Mouse (Mus musculus) forebrain, embryonic 11.5 days (tissue): ENCODE results near the gene Xpo5. TPM values are rescaled to one million over a fixed set of nuclear protein-coding genes. Genes with fewer than 3 reads are reported as not detected.

ENCODE experiments used
- ATAC-seq: fragments of 200-750 bp; cut with Nextera tagmentation; replicated peaks from 2 replicates; pipeline ENCODE4 v1.8.0; 2017; ENCODE audit warnings: moderate TSS enrichment; ENCODE audit not compliant: low FRiP score
- DNase-seq: peaks from one replicate; pipeline ENCODE4 v3.0.0-alpha.2; 2017; ENCODE audit warnings: low spot score
- H3K27ac ChIP-seq: fragments of 300-500 bp; sonication (generic); 2 replicates; pipeline ENCODE4 v1.5.1; 2014; ENCODE audit warnings: low read depth, low read length
- H3K27me3 ChIP-seq: fragments of 300-500 bp; sonication (generic); 2 replicates; pipeline ENCODE4 v1.6.1; 2014; ENCODE audit warnings: mild to moderate bottlenecking, low read length, mixed read lengths; ENCODE audit not compliant: control insufficient read depth, insufficient read depth
- H3K36me3 ChIP-seq: fragments of 300-500 bp; sonication (generic); 2 replicates; pipeline ENCODE4 v1.6.1; 2014; ENCODE audit warnings: mild to moderate bottlenecking, low read length, moderate library complexity, mixed read lengths; ENCODE audit not compliant: control insufficient read depth, insufficient read depth
- H3K4me1 ChIP-seq: fragments of 300-500 bp; sonication (generic); replicated peaks from 2 replicates; pipeline ENCODE4 v1.6.1; 2014; ENCODE audit warnings: low read length, mixed read lengths; ENCODE audit not compliant: control insufficient read depth, insufficient read depth
- H3K4me2 ChIP-seq: fragments of 300-500 bp; sonication (generic); 2 replicates; pipeline ENCODE4 v1.6.1; 2014; ENCODE audit warnings: low read depth, mild to moderate bottlenecking, low read length, moderate library complexity, mixed read lengths; ENCODE audit not compliant: severe bottlenecking
- H3K4me3 ChIP-seq: fragments of 300-500 bp; sonication (generic); 2 replicates; pipeline ENCODE4 v1.5.1; 2014; ENCODE audit warnings: low read depth, low read length
- H3K9ac ChIP-seq: fragments of 300-500 bp; sonication (generic); 2 replicates; pipeline ENCODE4 v1.6.1; 2014; ENCODE audit warnings: low read length
- H3K9me3 ChIP-seq: fragments of 300-500 bp; sonication (generic); 2 replicates; pipeline ENCODE4 v1.6.1; 2016; ENCODE audit warnings: low read length, mixed read lengths; ENCODE audit not compliant: control insufficient read depth
- WGBS: fragments of 180-500 bp; shearing (Covaris S2); extraction: QIAGEN DNeasy Blood & Tissue Kit; methylation state at CpG from one replicate; pipeline ENCODE4 v1.1.7; 2014; 5-methylcytosine and 5-hydroxymethylcytosine counted together
- polyA plus RNA-seq: library from polyadenylated mRNA; unstranded; fragments of >200 nt; fragmentation: Nextera tagmentation; extraction: Ambion mirVana; gene quantifications from 2 replicates; pipeline ENCODE4 v1.2.1, GENCODE M21; 2014

Gene Xpo5
- polyA plus RNA-seq, 1 experiment from 2014 or later: 76.7 TPM

DNA sequence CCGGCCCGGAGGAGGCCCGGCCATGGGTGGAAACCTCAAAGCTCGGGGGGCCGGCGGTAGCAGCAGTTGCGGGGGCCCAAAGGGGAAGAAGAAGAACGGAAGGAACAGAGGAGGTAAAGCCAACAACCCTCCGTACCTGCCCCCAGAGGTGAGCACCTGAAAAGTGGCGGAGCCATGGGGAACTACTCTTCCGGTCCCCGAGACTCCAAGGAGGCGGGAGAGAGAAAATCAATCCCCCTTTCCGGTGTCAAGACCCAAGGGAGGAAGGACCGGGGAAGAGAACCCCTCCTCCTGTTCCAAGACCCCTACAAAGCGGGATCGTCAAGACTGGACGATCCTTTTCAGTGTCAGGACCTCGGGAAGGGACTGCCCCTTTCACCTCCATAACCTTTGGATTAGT, 41.4 kb upstream of the Xpo5 start:
- H3K4me2 ChIP-seq: peak overlapping the region; percentile 49
- H3K27me3 ChIP-seq: no peaks in the 10 kb centered on the region
- no peaks in the 10 kb centered on the region for H3K4me1 ChIP-seq
- H3K4me3 ChIP-seq: peak overlapping the region; percentile 54
- H3K9me3 ChIP-seq: no peaks in the 10 kb centered on the region
- no peaks in the 10 kb centered on the region; the same call in 1 of the 2 replicates for H3K36me3 ChIP-seq
- no peak overlapping the region for H3K27ac ChIP-seq
- ATAC-seq (peak; percentile 37; the same call in 1 of the 2 replicates), DNase-seq (no peak)
- under 1% methylated on average over 19 of the region's 19 CpGs for WGBS
- H3K9ac ChIP-seq: peak overlapping the region; percentile 69

- peak overlapping the region; percentile 49 for H3K4me2 ChIP-seq
- no peaks in the 10 kb centered on the region; the same call in 1 of the 2 replicates for H3K36me3 ChIP-seq
- H3K4me1 ChIP-seq: no peaks in the 10 kb centered on the region
- H3K9me3 ChIP-seq: no peaks in the 10 kb centered on the region
- H3K4me3 ChIP-seq: peak overlapping the region; percentile 54
- 50% methylated on average over 9 of the region's 9 CpGs for WGBS
- no peaks in the 10 kb centered on the region for H3K27me3 ChIP-seq
- no peak for DNase-seq
- H3K27ac ChIP-seq: no peak overlapping the region
- no peak for ATAC-seq
- peak overlapping the region; percentile 69 for H3K9ac ChIP-seq
These were observed 40.9 kb upstream of the Xpo5 start for GRCm38 (mm10) chr17:46161710-46162109.

GRCm38 (mm10) chr17:46162551-46162950, 40.0 kb upstream of the Xpo5 start:
- Histone ChIP-seq H3K27ac (no peak overlapping the region), H3K36me3 (no peaks in the 10 kb centered on the region; the same call in 1 of the 2 replicates), H3K9me3 (no peaks in the 10 kb centered on the region), H3K27me3 (no peaks in the 10 kb centered on the region), H3K4me3 (no peak overlapping the region), H3K4me1 (no peaks in the 10 kb centered on the region), H3K4me2 (no peak overlapping the region), H3K9ac (no peak overlapping the region)
- 96% methylated on average over 7 of the region's 7 CpGs for WGBS
- DNase-seq (no peak), ATAC-seq (no peak)

- 86% methylated on average over 9 of the region's 9 CpGs for WGBS
- Histone ChIP-seq H3K36me3 (no peaks in the 10 kb centered on the region; the same call in 1 of the 2 replicates), H3K4me1 (no peaks in the 10 kb centered on the region), H3K9me3 (no peaks in the 10 kb centered on the region), H3K4me3 (no peak overlapping the region), H3K27me3 (no peaks in the 10 kb centered on the region), H3K27ac (no peak overlapping the region), H3K4me2 (no peak overlapping the region), H3K9ac (no peak overlapping the region)
- no peak for ATAC-seq
- DNase-seq: no peak
These were observed 39.6 kb upstream of the Xpo5 start for GRCm38 (mm10) chr17:46162951-46163421.

- Histone ChIP-seq H3K4me1 (no peaks in the 10 kb centered on the region), H3K27ac (no peak overlapping the region), H3K4me3 (no peak overlapping the region), H3K4me2 (no peak overlapping the region), H3K36me3 (peaks cover 5% of the 10 kb centered on the region; the same call in 1 of the 2 replicates), H3K9ac (no peak overlapping the region), H3K27me3 (no peaks in the 10 kb centered on the region), H3K9me3 (no peaks in the 10 kb centered on the region)
- ATAC-seq (no peak), DNase-seq (no peak)
- 97% methylated on average over 8 of the region's 8 CpGs for WGBS
These were observed 38.3 kb upstream of the Xpo5 start for GRCm38 (mm10) chr17:46164301-46164700.

DNA sequence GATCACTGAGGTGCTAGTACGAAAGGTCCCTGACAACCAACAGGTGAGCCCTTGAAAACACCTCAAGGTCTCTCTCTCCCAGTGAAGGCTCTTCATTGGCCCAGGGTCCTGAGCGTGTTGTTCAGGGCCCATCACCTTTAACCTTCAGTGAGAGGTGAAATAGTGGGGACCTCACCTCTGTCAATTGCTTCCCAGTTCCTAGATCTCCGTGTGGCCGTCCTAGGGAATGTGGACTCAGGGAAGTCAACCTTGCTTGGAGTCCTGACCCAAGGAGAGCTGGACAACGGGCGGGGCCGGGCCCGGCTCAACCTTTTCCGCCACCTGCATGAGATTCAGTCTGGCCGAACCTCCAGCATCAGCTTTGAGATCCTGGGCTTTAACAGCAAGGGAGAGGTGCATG, 37.8 kb upstream of the Xpo5 start:
- no peak for ATAC-seq
- Histone ChIP-seq H3K27me3 (no peaks in the 10 kb centered on the region), H3K4me1 (no peaks in the 10 kb centered on the region), H3K27ac (no peak overlapping the region), H3K9ac (no peak overlapping the region), H3K36me3 (peaks cover 5% of the 10 kb centered on the region; the same call in 1 of the 2 replicates), H3K4me2 (no peak overlapping the region), H3K4me3 (no peak overlapping the region), H3K9me3 (no peaks in the 10 kb centered on the region)
- 96% methylated on average over 10 of the region's 10 CpGs for WGBS
- no peak for DNase-seq

DNA sequence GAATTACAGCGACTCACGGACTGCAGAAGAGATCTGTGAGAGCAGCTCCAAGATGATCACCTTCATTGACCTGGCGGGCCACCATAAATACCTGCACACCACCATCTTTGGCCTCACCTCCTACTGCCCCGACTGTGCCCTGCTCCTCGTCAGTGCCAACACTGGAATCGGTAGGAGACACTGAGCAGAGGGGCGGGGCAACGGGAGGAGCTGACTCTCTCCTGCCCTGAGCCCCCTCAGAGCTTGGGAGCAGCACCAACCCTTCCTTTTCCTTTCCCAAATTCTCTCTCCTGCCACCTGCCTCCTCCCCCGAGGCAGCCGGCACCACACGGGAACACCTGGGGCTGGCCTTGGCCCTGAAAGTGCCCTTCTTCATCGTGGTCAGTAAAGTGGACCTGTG, 37.1 kb upstream of the Xpo5 start:
- ATAC-seq: no peak
- Histone ChIP-seq H3K9ac (no peak overlapping the region), H3K9me3 (no peaks in the 10 kb centered on the region), H3K4me2 (no peak overlapping the region), H3K27me3 (no peaks in the 10 kb centered on the region), H3K4me3 (no peak overlapping the region), H3K27ac (no peak overlapping the region), H3K4me1 (no peaks in the 10 kb centered on the region), H3K36me3 (peaks cover 7% of the 10 kb centered on the region; the same call in 1 of the 2 replicates)
- WGBS: 85% methylated on average over 12 of the region's 12 CpGs
- DNase-seq: no peak

GRCm38 (mm10) chr17:46166270-46166669, 36.3 kb upstream of the Xpo5 start:
- no peak for DNase-seq
- Histone ChIP-seq H3K27ac (no peak overlapping the region), H3K9me3 (no peaks in the 10 kb centered on the region), H3K9ac (no peak overlapping the region), H3K4me3 (no peak overlapping the region), H3K36me3 (peaks cover 7% of the 10 kb centered on the region; the same call in 1 of the 2 replicates), H3K4me1 (no peaks in the 10 kb centered on the region), H3K4me2 (no peak overlapping the region), H3K27me3 (no peaks in the 10 kb centered on the region)
- ATAC-seq: no peak
- 88% methylated on average over 5 of the region's 5 CpGs for WGBS

DNA sequence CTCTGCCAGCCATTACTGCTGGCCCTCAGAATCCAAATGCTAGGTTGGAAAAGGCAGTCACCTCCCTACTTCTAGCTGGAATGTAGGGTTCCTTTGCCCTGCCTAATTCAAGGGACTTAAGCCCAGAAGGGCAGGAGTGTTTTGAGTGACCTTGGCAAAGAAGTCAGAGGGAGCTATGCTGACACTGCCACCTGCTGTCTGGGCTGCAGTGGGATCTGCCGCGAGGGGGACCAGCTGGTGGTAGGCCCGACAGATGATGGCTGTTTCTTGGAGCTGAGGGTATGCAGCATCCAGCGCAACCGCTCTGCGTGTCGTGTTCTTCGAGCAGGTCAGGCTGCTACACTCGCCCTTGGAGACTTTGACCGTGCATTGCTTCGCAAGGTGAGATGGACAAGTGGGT, 35.6 kb upstream of the Xpo5 start:
- H3K9me3 ChIP-seq: no peaks in the 10 kb centered on the region
- no peak overlapping the region for H3K9ac ChIP-seq
- no peak overlapping the region for H3K4me3 ChIP-seq
- no peaks in the 10 kb centered on the region for H3K27me3 ChIP-seq
- 87% methylated on average over 11 of the region's 11 CpGs for WGBS
- no peaks in the 10 kb centered on the region for H3K4me1 ChIP-seq
- H3K27ac ChIP-seq: no peak overlapping the region
- no peak for DNase-seq
- H3K4me2 ChIP-seq: no peak overlapping the region
- ATAC-seq: no peak
- peaks cover 7% of the 10 kb centered on the region; the same call in 1 of the 2 replicates for H3K36me3 ChIP-seq
